Mouse (Mus musculus) hindlimb bud, embryonic 11.5 days (tissue): Measurements from ENCODE around the gene 4921504E06Rik.

ENCODE experiments used
- DNase-seq: peaks from one replicate; pipeline ENCODE4 v3.0.0-alpha.2; 2012; ENCODE audit warnings: low read depth, low spot score; ENCODE audit errors: extremely low spot score

Gene 4921504E06Rik

GRCm38 (mm10) chr2:19423086-19423485, 130.6 kb downstream of the 4921504E06Rik start:
- DNase-seq: no peak

GRCm38 (mm10) chr2:19422226-19422625, 131.5 kb downstream of the 4921504E06Rik start:
- DNase-seq: no peak

GRCm38 (mm10) chr2:19419686-19420345, 133.9 kb downstream of the 4921504E06Rik start:
- no peak for DNase-seq

- DNase-seq: no peak
These were observed 137.6 kb downstream of the 4921504E06Rik start for GRCm38 (mm10) chr2:19416066-19416465.

GRCm38 (mm10) chr2:19415063-19415521, 138.6 kb downstream of the 4921504E06Rik start:
- DNase-seq: peak; percentile 91

GRCm38 (mm10) chr2:19414222-19414965, 139.3 kb downstream of the 4921504E06Rik start:
- no peak for DNase-seq
